Mouse (Mus musculus): ENCODE results near the gene Efnb1.

Gene Efnb1

GRCm38 (mm10) chrX:99153266-99153646, 17.3 kb downstream of the Efnb1 start:
- CTCF ChIA-PET, result interaction anchor here (0.7 kb wide), 1 partner anchor 183 kb away, joined by 4 read pairs; no protein-coding TSS in a partner anchor

DNA sequence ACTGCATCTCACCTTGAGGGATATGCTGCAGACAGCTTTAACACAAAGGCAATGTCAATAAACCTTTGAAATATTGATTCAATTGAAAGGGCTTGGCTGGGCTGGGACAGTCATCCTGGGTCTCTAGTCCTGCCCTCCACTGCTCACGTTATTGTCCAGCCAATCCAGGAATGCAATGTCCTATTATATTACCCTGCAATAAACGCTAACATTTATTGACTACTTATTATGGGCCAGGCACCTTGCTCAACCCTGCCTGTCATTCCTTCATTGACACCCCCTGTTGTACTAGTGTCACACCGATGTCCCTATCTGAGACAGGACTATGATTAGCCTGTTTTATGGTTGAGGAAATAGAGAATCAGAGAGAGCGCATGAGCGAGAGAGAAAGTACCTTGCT, 18.4 kb downstream of the Efnb1 start:
- CTCF ChIA-PET, result no interaction called here

DNA sequence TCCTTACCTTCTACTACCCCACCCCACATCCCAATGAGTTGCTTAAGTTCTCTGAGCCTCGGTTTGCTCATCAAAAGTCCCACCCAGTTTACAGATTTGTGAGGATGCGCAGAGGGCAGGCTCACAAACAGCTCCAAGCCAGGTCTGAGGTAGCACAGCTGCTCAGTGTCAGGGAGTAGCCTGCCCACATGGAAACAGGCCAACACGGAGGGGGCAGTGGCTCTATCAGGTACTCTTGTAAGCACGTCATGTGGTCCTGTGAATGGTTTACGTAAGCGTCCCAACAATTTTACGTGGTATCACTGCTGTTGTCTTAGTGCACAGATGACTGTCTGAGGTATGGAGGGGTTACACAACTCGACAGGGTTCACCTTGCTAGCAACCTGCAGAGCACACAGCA, 23.1 kb downstream of the Efnb1 start:
- CTCF ChIA-PET, result no interaction called here

GRCm38 (mm10) chrX:99164111-99164510, 28.2 kb downstream of the Efnb1 start:
- CTCF ChIA-PET, result no interaction called here

GRCm38 (mm10) chrX:99164855-99165368, 29.0 kb downstream of the Efnb1 start:
- CTCF ChIA-PET, result no interaction called here

DNA sequence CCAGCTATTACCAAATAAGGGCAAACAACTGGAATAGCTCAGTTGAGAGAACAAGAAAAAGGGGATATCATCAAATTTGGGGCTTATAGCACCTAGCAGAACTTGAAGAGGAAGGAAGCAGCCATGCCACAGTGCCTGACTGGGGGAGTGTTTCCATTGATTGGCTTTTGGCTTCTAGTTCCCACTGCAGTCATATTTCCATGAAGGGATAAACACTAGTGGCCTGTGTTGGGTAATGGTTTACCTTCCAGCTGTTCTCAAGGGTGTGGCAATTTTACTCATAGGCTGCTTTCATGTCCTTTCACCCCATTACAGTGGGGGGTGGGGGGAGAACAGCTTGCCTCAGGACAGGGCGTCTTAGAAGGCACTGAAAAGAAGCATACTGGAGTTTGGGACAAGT, 31.1 kb downstream of the Efnb1 start:
- CTCF ChIA-PET, result no interaction called here

- CTCF ChIA-PET, result no interaction called here
These were observed 31.6 kb downstream of the Efnb1 start for GRCm38 (mm10) chrX:99167550-99167949.

DNA sequence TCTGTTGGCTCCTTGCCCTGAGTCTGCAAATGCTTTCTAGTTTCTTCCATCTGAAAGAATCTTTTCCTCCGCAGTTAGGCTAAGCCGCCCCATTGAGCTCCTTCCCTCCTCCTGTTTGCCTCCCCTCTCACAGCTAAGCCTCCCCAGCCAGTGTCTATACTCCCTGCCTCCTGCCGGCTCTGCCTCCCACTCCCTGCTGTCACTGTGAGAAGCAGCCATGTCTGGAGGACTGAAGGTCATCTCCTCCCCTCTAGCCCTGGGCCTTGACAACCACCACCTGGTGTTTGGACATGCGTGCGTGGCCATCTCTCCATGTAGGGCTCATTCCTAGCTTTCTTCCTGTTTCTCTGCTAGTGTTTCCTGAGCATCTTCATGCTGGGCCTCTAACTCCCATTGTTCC, 36.4 kb downstream of the Efnb1 start:
- CTCF ChIA-PET, result no interaction called here

- CTCF ChIA-PET, result no interaction called here
These were observed 49.2 kb downstream of the Efnb1 start for GRCm38 (mm10) chrX:99185081-99185596.

GRCm38 (mm10) chrX:99186497-99187435, 50.8 kb downstream of the Efnb1 start:
- CTCF ChIA-PET, result no interaction called here

DNA sequence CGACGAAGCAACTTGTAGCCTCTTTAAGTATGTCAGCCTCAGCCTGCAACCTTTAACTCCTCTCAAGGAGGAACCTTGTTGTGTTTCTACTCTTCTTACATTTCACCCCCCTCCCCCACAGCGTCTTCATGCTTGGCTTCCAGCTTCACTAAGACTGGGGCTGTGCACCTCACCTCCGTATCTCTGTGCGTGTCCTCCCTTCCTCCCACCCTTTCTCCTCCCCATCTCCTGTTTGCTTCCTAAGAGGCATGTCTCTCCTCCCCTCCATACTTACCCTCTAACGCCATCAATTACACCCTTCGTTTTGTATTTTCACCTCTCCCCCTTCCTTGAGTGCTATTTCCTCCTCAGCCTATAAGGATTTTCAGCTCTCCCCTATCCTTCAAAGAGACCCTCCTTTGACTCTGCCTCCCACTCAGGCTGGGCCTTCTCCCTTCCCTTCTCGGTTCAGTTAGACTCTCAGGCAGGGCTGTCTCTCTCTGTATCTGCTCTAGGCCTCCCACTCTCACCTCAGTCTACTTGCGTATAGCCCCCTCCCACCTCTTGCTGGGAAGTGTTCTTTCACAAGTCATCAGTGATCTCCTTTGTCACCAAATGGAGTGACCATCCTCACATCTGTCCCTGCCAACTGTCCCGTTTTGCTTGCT, 55.6 kb downstream of the Efnb1 start:
- CTCF ChIA-PET, result no interaction called here

DNA sequence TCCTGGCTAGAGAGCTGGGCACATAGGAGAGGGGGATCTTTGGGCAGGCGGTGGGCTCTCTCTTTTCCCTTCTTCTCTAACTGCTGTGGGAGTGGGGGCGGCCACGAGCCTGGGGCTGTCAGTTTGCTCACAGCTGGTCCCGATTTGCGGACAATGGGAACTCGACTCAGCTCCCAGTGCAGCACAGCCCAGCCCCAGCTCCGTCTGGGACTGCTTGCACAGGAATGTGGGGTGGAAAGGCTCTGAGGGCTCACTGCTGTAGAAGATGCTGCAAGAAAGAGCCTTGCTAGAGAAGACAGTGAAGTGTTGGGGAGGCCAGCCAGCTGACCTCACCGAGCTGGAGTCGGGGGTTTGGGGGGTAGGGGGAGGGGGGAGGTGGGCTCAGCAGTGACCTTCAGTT, 61.0 kb downstream of the Efnb1 start:
- CTCF ChIA-PET, result no interaction called here

DNA sequence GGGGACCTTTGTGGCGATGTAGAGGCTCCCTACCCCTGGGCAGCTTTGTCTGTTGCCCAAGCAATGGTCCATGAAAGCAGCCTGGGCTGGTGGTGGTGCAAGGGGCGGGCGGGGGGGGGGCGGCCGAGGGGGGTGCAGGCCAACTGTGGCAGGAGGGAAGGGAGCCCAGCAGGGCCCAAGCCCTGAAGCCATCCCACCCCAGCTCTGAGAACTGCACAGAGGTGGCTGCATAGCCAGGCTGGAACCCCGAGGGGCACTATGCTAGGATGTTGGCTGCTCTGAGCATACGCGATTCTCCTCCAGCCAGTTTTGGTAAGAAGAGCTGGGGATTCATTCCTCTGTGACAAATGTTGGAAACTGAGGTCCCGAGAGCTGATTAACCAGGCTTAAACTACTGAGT, 62.6 kb downstream of the Efnb1 start:
- CTCF ChIA-PET, result no interaction called here
